Mouse (Mus musculus): ENCODE results near the gene Capn8.

The Capn8 gene

GRCm38 (mm10) chr1:182678151-182678550, 113.3 kb downstream of the Capn8 start:
- DNase-seq (ENCODE audit: low spot score in 2 of 2) = no peak

- DNase-seq (ENCODE audit: low spot score in 2 of 2) = no peak
These were observed 114.4 kb downstream of the Capn8 start for GRCm38 (mm10) chr1:182679169-182679568.

- DNase-seq (ENCODE audit: low spot score in 2 of 2) = no peak
These were observed 114.8 kb downstream of the Capn8 start for GRCm38 (mm10) chr1:182679582-182679981.
